Mouse (Mus musculus) kidney, embryonic 15.5 days (tissue): Measurements from ENCODE around the gene Tmem229a. TPM values are rescaled to one million over a fixed set of nuclear protein-coding genes. Genes with fewer than 3 reads are reported as not detected.

Experiments
- ATAC-seq: fragments of 200-750 bp; cut with Nextera tagmentation; replicated peaks from 2 replicates; pipeline ENCODE4 v1.8.0; 2017; ENCODE audit warnings: moderate TSS enrichment; ENCODE audit not compliant: low FRiP score
- H3K27ac ChIP-seq: fragments of 300-500 bp; sonication (generic); 2 replicates; pipeline ENCODE4 v1.5.1; 2015; ENCODE audit warnings: mild to moderate bottlenecking, inconsistent platforms
- H3K27me3 ChIP-seq: fragments of 300-500 bp; sonication (generic); 2 replicates; pipeline ENCODE4 v1.6.1; 2015; ENCODE audit warnings: inconsistent platforms
- H3K36me3 ChIP-seq: fragments of 300-500 bp; sonication (generic); 2 replicates; pipeline ENCODE4 v1.6.1; 2015; ENCODE audit warnings: inconsistent platforms
- H3K4me1 ChIP-seq: fragments of 300-500 bp; sonication (generic); 2 replicates; pipeline ENCODE4 v1.6.1; 2015; ENCODE audit warnings: inconsistent platforms
- H3K4me2 ChIP-seq: fragments of 300-500 bp; sonication (generic); 2 replicates; pipeline ENCODE4 v1.6.1; 2015; ENCODE audit warnings: moderate library complexity, mild to moderate bottlenecking, inconsistent platforms
- H3K4me3 ChIP-seq: fragments of 300-500 bp; sonication (generic); replicated peaks from 2 replicates; pipeline ENCODE4 v1.5.1; 2015; ENCODE audit warnings: mild to moderate bottlenecking, inconsistent platforms
- H3K9ac ChIP-seq: fragments of 300-500 bp; sonication (generic); 2 replicates; pipeline ENCODE4 v1.6.1; 2015; ENCODE audit warnings: mild to moderate bottlenecking, inconsistent platforms
- H3K9me3 ChIP-seq: fragments of 300-500 bp; sonication (generic); replicated peaks from 2 replicates; pipeline ENCODE4 v1.6.1; 2016; ENCODE audit warnings: inconsistent platforms
- WGBS: fragments of 180-500 bp; shearing (Covaris S2); methylation state at CpG from one replicate; pipeline ENCODE4 v1.1.7; 2015; ENCODE audit warnings: mixed read lengths; 5-methylcytosine and 5-hydroxymethylcytosine counted together
- polyA plus RNA-seq: library from polyadenylated mRNA; unstranded; fragments of >200 nt; fragmentation: Nextera tagmentation; extraction: Ambion mirVana; gene quantifications from 2 replicates; pipeline ENCODE4 v1.2.1, GENCODE M21; 2015

Gene Tmem229a
- 9.4 and 9.7 TPM in 2 replicates for polyA plus RNA-seq

GRCm38 (mm10) chr6:24955946-24956585 is at the start of gene Tmem229a:
Gene Tmem229a (minus strand): TSS chr6:24956297.
- Histone ChIP-seq H3K27me3 (peaks cover 16% of the 10 kb centered on the region), H3K9me3 (no peaks in the 10 kb centered on the region), H3K4me2 (peak within 1 kb of the TSS; percentile 98), H3K27ac (peak within 1 kb of the TSS; percentile 86), H3K4me3 (peak within 1 kb of the TSS; percentile 63), H3K4me1 (peaks cover 21% of the 10 kb centered on the region), H3K9ac (peak within 1 kb of the TSS; percentile 67), H3K36me3 (no peaks in the 10 kb centered on the region)
- peak; percentile 88 for ATAC-seq
- WGBS = 1% methylated on average over 38 of the region's 46 CpGs

GRCm38 (mm10) chr6:24993754-24994153 is 37.7 kb upstream of the Tmem229a start:
- WGBS = 62% methylated on average over 2 of the region's 2 CpGs
- H3K27ac ChIP-seq = no peak overlapping the region
- H3K4me1 ChIP-seq = no peaks in the 10 kb centered on the region
- no peak for ATAC-seq
- H3K9ac ChIP-seq = no peak overlapping the region
- H3K27me3 ChIP-seq = no peaks in the 10 kb centered on the region
- H3K9me3 ChIP-seq = no peaks in the 10 kb centered on the region
- no peaks in the 10 kb centered on the region for H3K36me3 ChIP-seq
- H3K4me3 ChIP-seq = no peak overlapping the region
- no peak overlapping the region for H3K4me2 ChIP-seq

GRCm38 (mm10) chr6:24989836-24990235 is 33.7 kb upstream of the Tmem229a start:
- no peak for ATAC-seq
- H3K9ac ChIP-seq = no peak overlapping the region
- H3K4me2 ChIP-seq = no peak overlapping the region
- no peak overlapping the region for H3K27ac ChIP-seq
- no peaks in the 10 kb centered on the region for H3K4me1 ChIP-seq
- H3K9me3 ChIP-seq = no peaks in the 10 kb centered on the region
- no peaks in the 10 kb centered on the region for H3K36me3 ChIP-seq
- no peak overlapping the region for H3K4me3 ChIP-seq
- no peaks in the 10 kb centered on the region for H3K27me3 ChIP-seq

GRCm38 (mm10) chr6:24976176-24976575 is 20.1 kb upstream of the Tmem229a start:
- WGBS = 76% methylated on average over 2 of the region's 2 CpGs
- no peak overlapping the region for H3K27ac ChIP-seq
- H3K27me3 ChIP-seq = no peaks in the 10 kb centered on the region
- H3K4me1 ChIP-seq = no peaks in the 10 kb centered on the region
- no peaks in the 10 kb centered on the region for H3K9me3 ChIP-seq
- no peak for ATAC-seq
- no peak overlapping the region for H3K9ac ChIP-seq
- no peaks in the 10 kb centered on the region for H3K36me3 ChIP-seq
- no peak overlapping the region for H3K4me2 ChIP-seq
- H3K4me3 ChIP-seq = no peak overlapping the region

GRCm38 (mm10) chr6:24968471-24969223 is 12.6 kb upstream of the Tmem229a start:
- Histone ChIP-seq H3K27me3 (no peaks in the 10 kb centered on the region), H3K4me1 (no peaks in the 10 kb centered on the region), H3K27ac (no peak overlapping the region), H3K4me3 (no peak overlapping the region), H3K36me3 (no peaks in the 10 kb centered on the region), H3K4me2 (no peak overlapping the region), H3K9ac (no peak overlapping the region), H3K9me3 (no peaks in the 10 kb centered on the region)
- peak; percentile 86 for ATAC-seq
- WGBS = 71% methylated on average over 3 of the region's 3 CpGs

- Histone ChIP-seq H3K27ac (no peak overlapping the region), H3K27me3 (no peaks in the 10 kb centered on the region), H3K9me3 (no peaks in the 10 kb centered on the region), H3K36me3 (no peaks in the 10 kb centered on the region), H3K9ac (no peak overlapping the region), H3K4me2 (no peak overlapping the region), H3K4me3 (no peak overlapping the region), H3K4me1 (no peaks in the 10 kb centered on the region)
- ATAC-seq = no peak
- 80% methylated on average over 7 of the region's 7 CpGs for WGBS
Measured at GRCm38 (mm10) chr6:24967726-24968125, 11.6 kb upstream of the Tmem229a start.

GRCm38 (mm10) chr6:24966010-24966682 is 10.0 kb upstream of the Tmem229a start:
- Histone ChIP-seq H3K27ac (no peak overlapping the region), H3K9ac (no peak overlapping the region), H3K4me3 (no peak overlapping the region), H3K9me3 (no peaks in the 10 kb centered on the region), H3K4me2 (no peak overlapping the region), H3K36me3 (no peaks in the 10 kb centered on the region), H3K4me1 (no peaks in the 10 kb centered on the region), H3K27me3 (no peaks in the 10 kb centered on the region)
- 0 out of 2 replicates have a peak, but pooled peaks have one; percentile 41 for ATAC-seq
- WGBS = 62% methylated on average over 2 of the region's 2 CpGs

GRCm38 (mm10) chr6:24963754-24964153 is 7.7 kb upstream of the Tmem229a start:
- Histone ChIP-seq H3K4me1 (no peaks in the 10 kb centered on the region), H3K9ac (no peak overlapping the region), H3K36me3 (no peaks in the 10 kb centered on the region), H3K27ac (no peak overlapping the region), H3K4me3 (no peak overlapping the region), H3K9me3 (no peaks in the 10 kb centered on the region), H3K27me3 (no peaks in the 10 kb centered on the region), H3K4me2 (no peak overlapping the region)
- 87% methylated on average over 5 of the region's 5 CpGs for WGBS
- ATAC-seq = no peak

GRCm38 (mm10) chr6:24956586-24956973 is 483 bp upstream of the Tmem229a start:
- Histone ChIP-seq H3K27ac (peak overlapping the region; percentile 86), H3K4me3 (peak overlapping the region; percentile 63), H3K4me1 (peaks cover 21% of the 10 kb centered on the region), H3K9ac (no peak overlapping the region), H3K27me3 (peaks cover 16% of the 10 kb centered on the region), H3K36me3 (no peaks in the 10 kb centered on the region), H3K9me3 (no peaks in the 10 kb centered on the region), H3K4me2 (peak overlapping the region; percentile 98)
- ATAC-seq = peak; percentile 12; the same call in 1 of the 2 replicates
- WGBS = 22% methylated on average over 3 of the region's 5 CpGs

GRCm38 (mm10) chr6:24955131-24955945 is 759 bp downstream of the Tmem229a start:
- Histone ChIP-seq H3K9ac (peak overlapping the region; percentile 67), H3K4me2 (peak overlapping the region; percentile 98), H3K4me1 (peaks cover 21% of the 10 kb centered on the region), H3K4me3 (peak overlapping the region; percentile 63), H3K36me3 (no peaks in the 10 kb centered on the region), H3K27me3 (peaks cover 16% of the 10 kb centered on the region), H3K27ac (peak overlapping the region; percentile 86), H3K9me3 (no peaks in the 10 kb centered on the region)
- peak; percentile 74 for ATAC-seq
- WGBS = under 1% methylated on average over 89 of the region's 91 CpGs

- H3K9me3 ChIP-seq = no peaks in the 10 kb centered on the region
- H3K4me3 ChIP-seq = peak overlapping the region; percentile 63
- no peak overlapping the region for H3K9ac ChIP-seq
- H3K27me3 ChIP-seq = peaks cover 16% of the 10 kb centered on the region
- no peak for ATAC-seq
- no peak overlapping the region for H3K27ac ChIP-seq
- WGBS = 41% methylated on average over 5 of the region's 5 CpGs
- peak overlapping the region; percentile 98 for H3K4me2 ChIP-seq
- H3K36me3 ChIP-seq = no peaks in the 10 kb centered on the region
- H3K4me1 ChIP-seq = peaks cover 21% of the 10 kb centered on the region
Measured at GRCm38 (mm10) chr6:24954126-24954525, 2.0 kb downstream of the Tmem229a start.
